Mouse (Mus musculus) hindbrain, postnatal 0 days (tissue): ENCODE measurements at regions not wholly inside any gene's neighbourhood (a gene's known extent, or its start where the extent isn't known, plus 50 kb on each side); places are given as distances from the start of the nearest gene placed in this dataset.
A peak's percentile ranks its signal among the peaks of the same experiment; 100 is the strongest.

ENCODE experiments used
- ATAC-seq: fragments of 200-750 bp; cut with Nextera tagmentation; 2 replicates; pipeline ENCODE4 v1.8.0; 2017; ENCODE audit warnings: mild to moderate bottlenecking, moderate TSS enrichment, moderate library complexity
- DNase-seq: peaks from one replicate; pipeline ENCODE4 v3.0.0-alpha.2; 2015; ENCODE audit warnings: low spot score
- H3K27ac ChIP-seq: fragments of 300-500 bp; sonication (generic); 2 replicates; pipeline ENCODE4 v1.5.1; 2014; ENCODE audit warnings: mild to moderate bottlenecking
- H3K27me3 ChIP-seq: fragments of 300-500 bp; sonication (generic); 2 replicates; pipeline ENCODE4 v1.6.1; 2014; ENCODE audit warnings: low read length, mixed read lengths; ENCODE audit not compliant: insufficient read depth
- H3K36me3 ChIP-seq: fragments of 300-500 bp; sonication (generic); 2 replicates; pipeline ENCODE4 v1.6.1; 2014; ENCODE audit warnings: low read length, mixed read lengths; ENCODE audit not compliant: insufficient read depth
- H3K4me1 ChIP-seq: fragments of 300-500 bp; sonication (generic); 2 replicates; pipeline ENCODE4 v1.6.1; 2014; ENCODE audit warnings: antibody characterized with exemption, low read length, mixed read lengths; ENCODE audit not compliant: insufficient read depth
- H3K4me2 ChIP-seq: fragments of 300-500 bp; sonication (generic); 2 replicates; pipeline ENCODE4 v1.6.1; 2014; ENCODE audit warnings: low read depth, mild to moderate bottlenecking, low read length, moderate library complexity, mixed read lengths
- H3K4me3 ChIP-seq: fragments of 300-500 bp; sonication (generic); 2 replicates; pipeline ENCODE4 v1.5.1; 2014; ENCODE audit warnings: low read length
- H3K9ac ChIP-seq: fragments of 300-500 bp; sonication (generic); replicated peaks from 2 replicates; pipeline ENCODE4 v1.6.1; 2014; ENCODE audit warnings: mild to moderate bottlenecking, low read length, moderate library complexity, mixed read lengths
- H3K9me3 ChIP-seq: fragments of 300-500 bp; sonication (generic); 2 replicates; pipeline ENCODE4 v1.6.1; 2016; ENCODE audit warnings: low read length, mixed read lengths
- CTCF ChIP-seq: IDR thresholded peaks from 2 replicates; pipeline ENCODE4 v1.5.1; 2016; ENCODE audit warnings: antibody characterized with exemption, control low read depth, low read depth
- WGBS: fragments of 180-500 bp; shearing (Covaris S2); extraction: QIAGEN DNeasy Blood & Tissue Kit; methylation state at CpG from one replicate; pipeline ENCODE4 v1.1.7; 2014; 5-methylcytosine and 5-hydroxymethylcytosine counted together

DNA sequence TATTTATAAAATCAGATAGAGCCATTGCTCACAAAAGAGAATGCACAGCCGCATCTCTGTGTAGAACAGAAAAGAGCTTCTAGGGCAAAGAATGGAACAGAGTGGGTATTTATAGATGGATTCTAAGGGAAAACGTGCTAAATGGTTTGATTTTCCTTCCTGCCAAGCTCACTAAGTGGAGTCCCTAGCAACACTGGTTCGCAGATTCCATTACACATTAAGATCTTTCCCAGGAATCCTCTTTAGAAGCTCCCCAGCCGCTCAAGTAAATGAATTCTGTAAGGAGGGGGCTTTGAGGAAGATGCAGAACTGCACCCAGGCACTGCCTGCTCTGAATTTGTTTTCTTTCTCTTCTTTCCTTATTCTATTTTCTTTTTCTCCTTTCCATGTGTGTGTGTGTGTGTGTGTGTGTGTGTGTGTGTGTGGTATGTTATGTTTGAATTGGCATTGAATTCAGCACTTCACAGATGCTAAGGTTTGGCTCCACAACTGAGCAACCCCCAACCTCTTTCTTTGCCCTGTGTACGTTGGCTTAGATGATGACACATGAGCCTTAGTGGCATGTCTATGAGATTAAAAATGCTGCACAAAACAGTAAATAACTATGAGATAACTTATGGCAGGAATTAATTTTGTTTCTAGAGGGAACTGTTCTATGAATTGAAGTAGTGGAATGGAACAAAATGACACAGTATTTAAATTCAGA, 450.5 kb downstream of the Arl4a start:
- no peaks in the 10 kb centered on the region for H3K36me3 ChIP-seq
- H3K9ac ChIP-seq, result no peak overlapping the region
- ATAC-seq, result no peak
- no peak overlapping the region for H3K27ac ChIP-seq
- H3K4me3 ChIP-seq, result no peak overlapping the region
- TF ChIP-seq CTCF, result no peak
- no peak overlapping the region for H3K4me2 ChIP-seq
- H3K27me3 ChIP-seq, result no peaks in the 10 kb centered on the region
- no peaks in the 10 kb centered on the region for H3K4me1 ChIP-seq
- WGBS, result 37% methylated on average over 5 of the region's 5 CpGs
- DNase-seq, result peak; percentile 28
- H3K9me3 ChIP-seq, result no peaks in the 10 kb centered on the region

DNA sequence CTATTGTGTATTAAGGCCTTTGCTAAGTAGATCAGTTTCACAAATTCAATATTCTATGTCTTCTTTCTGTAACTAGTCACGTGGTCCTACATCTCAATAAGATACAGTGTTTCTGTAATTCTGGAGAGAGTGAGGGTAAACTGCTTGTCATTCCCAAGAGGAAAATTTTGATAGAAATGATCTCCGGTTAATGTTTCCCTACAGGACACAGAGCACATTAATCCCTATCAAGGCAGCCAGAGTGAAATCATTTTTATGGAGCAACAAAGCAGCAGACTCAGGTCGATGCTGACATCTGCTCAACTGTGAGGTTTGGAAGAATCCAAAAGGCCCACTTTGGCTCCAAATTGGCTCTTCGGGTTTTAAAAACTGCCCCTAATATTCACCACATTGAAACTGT, 451.7 kb downstream of the Arl4a start:
- Histone ChIP-seq H3K36me3 (no peaks in the 10 kb centered on the region), H3K27me3 (no peaks in the 10 kb centered on the region), H3K9ac (no peak overlapping the region), H3K4me1 (no peaks in the 10 kb centered on the region), H3K27ac (no peak overlapping the region), H3K4me2 (no peak overlapping the region), H3K4me3 (no peak overlapping the region), H3K9me3 (no peaks in the 10 kb centered on the region)
- TF ChIP-seq CTCF, result no peak
- DNase-seq, result no peak
- 76% methylated on average over 4 of the region's 4 CpGs for WGBS
- ATAC-seq, result no peak

DNA sequence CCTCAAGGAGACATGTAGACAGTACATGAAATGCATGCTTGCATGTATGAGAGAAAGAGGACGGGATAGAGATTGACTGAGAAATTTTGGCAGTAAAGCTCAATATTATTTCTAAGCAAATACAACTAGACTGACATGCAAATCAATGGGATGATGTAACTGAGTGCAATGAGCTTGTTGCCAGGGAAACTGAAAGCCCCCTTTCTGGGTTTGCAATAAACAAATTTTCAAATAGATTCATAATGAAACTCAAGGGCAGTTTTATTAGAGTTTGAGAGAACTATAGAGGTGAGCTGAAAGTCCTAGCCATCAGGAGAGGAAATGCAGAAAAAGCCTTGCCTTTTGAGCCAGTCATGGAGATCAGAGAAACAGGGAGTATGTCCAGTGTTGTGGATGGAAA, 460.2 kb downstream of the Arl4a start:
- no peaks in the 10 kb centered on the region for H3K27me3 ChIP-seq
- no peak for DNase-seq
- no peaks in the 10 kb centered on the region for H3K4me1 ChIP-seq
- no peak overlapping the region for H3K4me3 ChIP-seq
- H3K9me3 ChIP-seq, result no peaks in the 10 kb centered on the region
- no peak overlapping the region for H3K4me2 ChIP-seq
- no peak overlapping the region for H3K27ac ChIP-seq
- 63% methylated on average over 1 of the region's 1 CpGs for WGBS
- ATAC-seq, result no peak
- H3K9ac ChIP-seq, result no peak overlapping the region
- H3K36me3 ChIP-seq, result no peaks in the 10 kb centered on the region
- TF ChIP-seq CTCF, result no peak

DNA sequence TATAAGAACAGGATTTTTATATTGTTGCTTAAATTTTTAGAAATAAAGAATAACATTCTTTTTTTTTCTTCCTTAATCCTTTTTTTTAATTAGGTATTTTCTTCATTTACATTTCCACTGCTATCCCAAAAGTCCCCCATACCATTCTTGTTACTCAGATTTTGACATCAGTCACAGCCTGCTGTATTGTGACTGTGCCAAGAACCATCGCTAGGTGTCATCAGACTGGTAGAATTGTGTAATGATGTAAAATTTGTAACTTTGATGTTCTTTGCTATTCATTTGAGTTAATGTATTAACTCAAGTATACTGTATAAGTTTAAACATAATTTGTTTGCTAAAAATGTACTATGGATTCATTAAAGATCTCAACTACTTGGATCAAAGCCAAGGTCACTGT, 465.0 kb downstream of the Arl4a start:
- ATAC-seq (no peak), DNase-seq (no peak)
- no peak overlapping the region for H3K4me2 ChIP-seq
- H3K4me3 ChIP-seq, result no peak overlapping the region
- no peak for TF ChIP-seq CTCF
- no peak overlapping the region for H3K9ac ChIP-seq
- no peaks in the 10 kb centered on the region for H3K4me1 ChIP-seq
- H3K36me3 ChIP-seq, result no peaks in the 10 kb centered on the region
- no peaks in the 10 kb centered on the region for H3K27me3 ChIP-seq
- no peaks in the 10 kb centered on the region for H3K9me3 ChIP-seq
- WGBS, result 73% methylated on average over 1 of the region's 1 CpGs
- no peak overlapping the region for H3K27ac ChIP-seq

DNA sequence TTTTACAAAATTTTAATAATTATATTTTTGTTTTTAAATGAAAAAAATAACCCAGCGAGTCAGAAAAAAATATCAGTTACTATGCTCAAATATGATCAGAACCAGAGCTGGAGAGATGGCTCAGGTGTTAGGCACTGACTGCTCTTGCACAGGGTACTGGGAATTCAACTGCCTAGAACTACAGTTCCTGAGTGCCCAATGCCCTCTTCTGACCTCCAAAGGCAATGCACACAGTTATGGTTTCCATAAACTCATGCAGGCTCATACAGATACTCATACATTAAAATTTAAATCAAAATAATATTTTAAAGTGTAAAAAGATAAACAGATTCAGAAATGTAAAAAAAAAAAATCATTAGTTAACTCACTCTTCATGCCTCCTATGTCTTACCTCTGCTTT, 465.7 kb downstream of the Arl4a start:
- TF ChIP-seq CTCF, result no peak
- Histone ChIP-seq H3K9me3 (no peaks in the 10 kb centered on the region), H3K36me3 (no peaks in the 10 kb centered on the region), H3K4me2 (no peak overlapping the region), H3K27ac (no peak overlapping the region), H3K27me3 (no peaks in the 10 kb centered on the region), H3K4me1 (no peaks in the 10 kb centered on the region), H3K4me3 (no peak overlapping the region), H3K9ac (no peak overlapping the region)
- WGBS, result 94% methylated on average over 1 of the region's 1 CpGs
- no peak for ATAC-seq
- no peak for DNase-seq

DNA sequence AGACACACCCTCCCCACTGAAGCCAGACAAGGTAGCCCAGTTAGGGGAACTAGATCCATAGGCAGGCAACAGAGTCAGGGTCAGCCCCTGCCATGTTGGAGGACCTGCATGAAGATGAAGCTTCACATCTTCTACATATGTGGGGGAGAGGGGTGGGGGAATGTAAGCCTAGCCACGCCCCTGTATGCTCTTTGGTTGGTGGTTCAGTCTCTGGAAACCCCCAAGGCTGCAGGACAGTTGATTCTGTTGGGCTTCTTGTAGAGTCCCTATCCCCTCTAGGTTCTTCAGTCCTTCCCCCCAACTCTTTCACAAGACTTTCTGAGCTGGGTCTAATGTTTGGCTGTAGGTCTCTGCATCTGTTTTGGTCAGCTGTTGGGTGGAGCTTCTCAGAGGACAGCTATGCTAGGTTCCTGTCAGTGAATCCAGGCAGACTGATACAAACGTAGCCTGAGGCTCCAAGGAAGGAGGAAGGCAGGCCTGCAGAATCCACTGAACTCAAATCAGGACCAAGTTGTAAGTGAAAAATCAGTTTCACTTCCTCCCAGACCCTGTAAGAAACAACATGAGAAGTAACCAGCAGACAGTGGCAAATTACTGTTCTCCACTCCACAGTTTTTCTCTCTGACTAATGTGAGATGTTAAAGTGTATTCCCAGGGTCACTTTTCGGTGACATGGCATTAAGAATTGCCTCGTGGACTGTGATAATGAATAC, 476.9 kb downstream of the Arl4a start:
- Histone ChIP-seq H3K27me3 (no peaks in the 10 kb centered on the region), H3K4me2 (no peak overlapping the region), H3K9me3 (no peaks in the 10 kb centered on the region), H3K36me3 (no peaks in the 10 kb centered on the region), H3K27ac (no peak overlapping the region), H3K9ac (no peak overlapping the region), H3K4me1 (no peaks in the 10 kb centered on the region), H3K4me3 (no peak overlapping the region)
- 82% methylated on average over 4 of the region's 4 CpGs for WGBS
- TF ChIP-seq CTCF, result no peak
- DNase-seq (no peak), ATAC-seq (no peak)

DNA sequence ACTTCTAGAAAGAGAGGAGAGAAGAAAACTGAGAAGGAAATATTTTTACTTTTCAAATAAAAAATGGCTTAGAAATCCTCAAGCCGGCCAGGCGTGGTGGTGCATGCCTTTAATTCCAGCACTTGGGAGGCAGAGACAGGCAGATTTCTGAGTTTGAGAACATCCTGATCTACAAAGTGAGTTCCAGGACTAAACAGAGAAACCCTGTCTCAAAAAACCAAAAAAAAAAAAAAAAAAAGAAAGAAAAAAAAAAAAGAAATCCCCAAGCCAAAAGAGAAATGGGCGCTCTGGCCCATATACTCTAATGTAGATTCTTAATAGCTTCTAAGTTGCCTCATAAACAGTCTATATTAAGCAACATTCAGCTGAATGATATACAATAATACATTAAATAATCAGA, 479.3 kb downstream of the Arl4a start:
- DNase-seq, result no peak
- H3K27me3 ChIP-seq, result no peaks in the 10 kb centered on the region
- 98% methylated on average over 3 of the region's 3 CpGs for WGBS
- H3K9ac ChIP-seq, result no peak overlapping the region
- no peak overlapping the region for H3K4me2 ChIP-seq
- no peaks in the 10 kb centered on the region for H3K9me3 ChIP-seq
- H3K27ac ChIP-seq, result no peak overlapping the region
- ATAC-seq, result no peak
- H3K36me3 ChIP-seq, result no peaks in the 10 kb centered on the region
- H3K4me3 ChIP-seq, result no peak overlapping the region
- H3K4me1 ChIP-seq, result no peaks in the 10 kb centered on the region
- TF ChIP-seq CTCF, result no peak
